Mouse (Mus musculus) c-Kit-positive CD71-positive TER-119-negative erythroid progenitor cells, embryonic 14.5 days (primary cell): ENCODE measurements at regions not wholly inside any gene's neighbourhood (a gene's known extent, or its start where the extent isn't known, plus 50 kb on each side); places are given as distances from the start of the nearest gene placed in this dataset.

ENCODE experiments used
- DNase-seq: peaks from one replicate; pipeline ENCODE4 v3.0.0-alpha.2; 2013; ENCODE audit warnings: low read depth

GRCm38 (mm10) chr1:153962161-153962720 is 62.2 kb upstream of the Teddm2 start:
- DNase-seq: no peak

DNA sequence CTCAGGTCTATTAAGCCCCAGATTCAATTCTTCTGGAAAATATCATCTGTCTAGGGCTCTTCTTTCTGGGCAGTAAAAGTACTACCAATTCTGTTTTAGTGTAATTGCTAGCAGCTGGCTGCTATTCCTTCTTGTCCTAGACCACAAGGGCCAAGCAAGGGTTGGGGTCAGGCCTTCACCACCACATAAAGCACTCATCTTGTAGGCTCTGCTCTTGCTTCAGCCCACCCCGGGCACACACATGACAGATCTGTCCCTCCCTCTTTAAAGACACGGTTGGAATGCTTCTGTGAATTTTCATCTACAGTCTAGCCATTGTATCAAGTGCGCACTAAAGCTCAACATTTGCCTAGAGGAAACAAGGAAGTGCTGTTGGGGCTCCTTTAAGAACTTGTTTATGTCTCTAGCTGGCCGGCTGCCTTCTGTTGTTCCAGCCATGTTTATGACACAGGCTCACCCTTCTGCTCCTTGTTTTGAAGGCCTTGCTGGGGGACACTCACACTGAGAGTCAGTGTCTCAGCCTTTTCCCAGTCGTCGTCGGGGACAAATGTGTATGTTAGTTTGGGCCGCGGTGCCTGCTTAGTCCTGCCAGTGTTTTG is 63.8 kb upstream of the Teddm2 start:
- DNase-seq: no peak

- no peak for DNase-seq
Observed at GRCm38 (mm10) chr1:153969401-153969800, 69.4 kb upstream of the Teddm2 start.

DNA sequence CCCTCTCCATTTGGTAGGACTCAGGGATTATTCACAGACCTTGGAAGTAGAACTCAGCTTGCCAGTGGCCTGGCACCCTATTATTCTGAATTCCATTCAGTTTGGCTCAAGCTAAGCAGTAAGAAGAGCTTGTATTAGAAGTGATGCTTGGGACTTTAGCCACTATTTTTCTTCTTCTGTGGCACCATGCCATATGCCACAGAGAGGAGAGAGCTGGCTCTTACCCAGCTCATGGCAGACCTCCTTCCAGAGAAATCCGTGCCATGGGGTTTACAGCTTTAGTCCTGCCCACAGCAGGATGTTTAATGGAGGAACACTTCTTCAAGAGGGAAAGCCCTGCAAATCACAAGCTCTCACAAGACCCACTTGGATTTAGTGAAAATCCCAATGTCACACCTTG is 74.3 kb upstream of the Teddm2 start:
- no peak for DNase-seq

GRCm38 (mm10) chr1:153977963-153978726 is 78.1 kb upstream of the Teddm2 start:
- no peak for DNase-seq

- no peak for DNase-seq
Observed at GRCm38 (mm10) chr1:153980886-153981285, 80.9 kb upstream of the Teddm2 start.

DNA sequence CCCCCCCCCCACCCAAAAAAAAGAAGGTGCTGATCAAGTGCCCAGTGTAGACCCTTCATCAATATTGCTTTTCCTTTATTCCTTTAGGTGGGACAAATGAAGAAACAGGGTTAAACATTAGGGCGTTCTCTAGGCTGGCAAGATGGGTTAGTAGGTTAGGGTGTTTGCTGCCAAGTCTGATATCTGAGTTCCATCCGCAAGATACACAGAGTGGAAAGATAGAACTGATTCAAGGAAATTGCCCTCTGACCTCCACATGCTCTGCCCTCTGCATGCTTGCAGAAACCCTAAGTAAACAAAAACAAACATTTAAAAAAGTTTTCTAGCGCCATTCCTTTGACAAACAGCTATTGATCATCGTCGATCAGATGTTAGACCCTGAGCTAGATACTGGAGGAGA is 85.6 kb upstream of the Teddm2 start:
- no peak for DNase-seq

GRCm38 (mm10) chr1:153986632-153987031 is 86.6 kb upstream of the Teddm2 start:
- no peak for DNase-seq

DNA sequence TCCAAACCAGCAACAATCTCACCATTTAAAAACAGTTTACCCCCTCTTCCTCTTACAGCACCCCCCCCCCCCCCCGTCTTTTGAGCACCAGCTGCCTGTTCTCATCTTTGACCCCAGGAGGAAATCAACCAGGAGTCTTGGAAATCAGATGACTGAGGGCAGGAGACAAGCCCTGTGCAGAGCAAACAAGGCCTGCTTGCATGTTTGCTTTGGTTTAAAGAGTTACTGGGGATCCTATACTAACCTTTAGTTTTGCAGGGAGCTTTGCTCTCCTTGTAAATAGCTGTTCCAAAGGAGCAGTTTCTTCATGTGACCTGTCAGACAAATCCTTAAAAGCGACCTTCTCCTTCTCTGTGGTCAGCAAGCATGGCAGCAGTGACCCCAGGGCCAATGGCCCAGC is 88.3 kb upstream of the Teddm2 start:
- no peak for DNase-seq

DNA sequence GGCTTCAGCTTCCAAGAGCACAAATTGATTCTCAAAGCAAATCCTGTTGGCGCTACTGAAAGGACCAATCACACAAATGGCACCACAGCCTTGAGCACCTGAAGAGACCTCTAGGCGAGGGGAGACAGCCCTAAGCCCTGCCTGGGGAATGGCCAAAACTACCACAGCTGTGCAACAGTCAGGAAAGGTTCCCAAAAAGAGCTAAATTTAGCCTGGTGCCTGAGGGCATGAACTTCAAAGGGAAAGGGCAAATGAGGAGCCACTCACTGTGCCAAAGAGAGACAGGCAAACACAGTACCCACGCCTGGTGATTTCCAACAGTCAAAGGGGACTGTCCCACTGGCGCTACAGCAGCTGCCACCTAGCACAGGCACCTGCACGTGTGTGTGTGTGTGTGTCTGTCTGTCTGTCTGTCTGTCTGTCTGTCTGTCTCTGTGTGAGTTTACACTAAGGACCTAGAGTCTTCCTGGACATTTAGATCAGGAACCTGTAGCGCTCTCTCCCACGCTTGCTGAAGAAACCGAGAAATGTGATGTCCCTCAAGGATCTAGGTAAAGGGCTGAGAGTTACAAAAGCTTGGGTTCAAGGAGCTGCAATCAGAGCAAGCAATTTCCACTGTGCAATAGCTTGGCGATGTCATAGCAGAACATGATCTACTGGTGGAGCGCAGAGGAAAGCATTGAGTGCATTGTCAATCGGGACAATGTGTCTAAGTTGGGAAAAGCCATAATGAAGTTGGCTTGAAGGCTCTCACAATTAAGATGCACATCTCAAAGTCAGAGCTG is 90.8 kb upstream of the Teddm2 start:
- DNase-seq: no peak

- no peak for DNase-seq
Observed at GRCm38 (mm10) chr1:153992466-153992865, 92.4 kb upstream of the Teddm2 start.

DNA sequence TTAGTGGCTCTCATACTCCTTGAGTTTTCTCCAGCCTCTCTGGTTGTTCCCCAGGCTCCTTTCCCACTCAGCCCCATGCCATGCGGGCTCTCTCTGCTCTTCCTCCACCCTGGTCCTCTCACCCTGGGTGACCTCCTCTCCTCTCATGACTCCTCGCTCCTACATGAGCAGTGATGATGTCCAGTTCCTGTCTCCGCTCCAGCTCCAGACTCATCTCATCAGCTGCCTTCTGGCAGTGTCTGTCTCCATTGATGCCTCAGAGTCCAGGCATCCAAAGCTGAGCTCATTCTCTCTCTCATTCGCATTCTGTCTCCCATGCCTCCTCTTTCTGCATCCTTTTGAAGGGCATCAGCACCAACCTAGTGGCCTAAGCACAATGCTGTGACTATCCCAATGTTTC is 94.8 kb upstream of the Teddm2 start:
- no peak for DNase-seq

DNA sequence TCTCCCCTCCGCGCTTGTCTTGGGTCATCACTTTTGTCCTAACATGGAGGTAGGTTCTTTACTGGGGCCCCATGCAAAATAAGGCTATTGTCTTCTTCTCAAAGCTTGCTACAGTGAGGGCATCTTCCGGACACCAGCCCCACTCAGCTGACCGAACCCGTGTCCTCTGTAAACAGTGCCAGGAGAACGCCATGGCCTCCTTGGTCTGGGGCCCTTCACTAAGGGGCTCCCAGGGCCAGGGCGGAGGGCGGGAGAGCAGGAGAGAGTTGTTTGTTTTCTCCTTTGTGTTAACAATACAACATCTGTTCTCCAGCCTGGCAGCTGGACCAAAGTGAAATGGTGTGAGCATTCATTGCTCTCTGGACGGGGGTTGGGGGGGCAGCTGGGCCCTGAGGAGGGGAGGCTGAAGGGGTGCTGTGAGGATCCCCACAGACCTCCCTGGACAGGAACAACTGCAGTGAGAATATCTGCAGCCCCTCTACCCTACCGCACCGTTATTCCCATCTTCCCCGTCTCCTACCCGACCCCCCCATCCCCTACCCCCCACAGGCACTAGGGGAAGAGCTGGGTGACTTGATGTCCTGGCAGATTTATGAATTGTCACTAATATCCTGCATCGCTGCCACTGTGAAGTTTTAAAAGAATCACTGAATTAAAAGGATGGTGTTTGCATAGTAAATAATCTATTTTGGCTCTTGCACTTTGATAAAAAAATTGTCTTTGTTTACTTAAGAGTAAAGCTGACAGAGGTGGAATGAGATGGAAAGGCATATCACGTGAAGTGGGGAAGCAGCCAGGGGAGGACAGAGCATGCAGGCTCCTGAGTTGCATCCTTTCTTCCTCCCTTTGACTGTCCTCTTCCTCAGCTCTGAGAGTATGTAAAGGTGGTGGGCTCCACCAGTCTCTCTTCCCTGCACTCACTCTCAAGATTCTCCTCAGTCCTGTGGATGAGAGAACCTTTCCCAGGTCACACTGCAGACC is 97.5 kb upstream of the Teddm2 start:
- no peak for DNase-seq

GRCm38 (mm10) chr1:153999776-154000175 is 99.7 kb upstream of the Teddm2 start:
- no peak for DNase-seq

DNA sequence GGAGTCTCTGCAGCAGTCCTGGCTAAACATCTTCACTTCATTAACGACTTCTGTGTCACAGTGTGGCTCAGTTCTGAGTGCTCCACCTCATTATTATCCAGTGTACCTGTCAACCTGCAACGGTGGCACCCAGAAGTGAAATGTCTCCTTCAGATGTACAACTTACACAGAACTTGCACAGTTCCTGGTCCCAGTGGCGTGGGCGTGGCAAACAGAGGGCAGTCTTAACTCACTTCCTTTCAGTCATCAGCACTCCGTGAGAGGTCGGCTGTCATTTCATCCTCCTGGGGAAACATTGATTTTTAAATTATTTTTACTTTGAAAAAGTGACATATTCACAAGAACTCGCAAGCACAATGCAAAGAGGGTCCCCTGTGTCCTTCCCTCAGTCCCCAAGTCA is 103.6 kb upstream of the Teddm2 start:
- no peak for DNase-seq

DNA sequence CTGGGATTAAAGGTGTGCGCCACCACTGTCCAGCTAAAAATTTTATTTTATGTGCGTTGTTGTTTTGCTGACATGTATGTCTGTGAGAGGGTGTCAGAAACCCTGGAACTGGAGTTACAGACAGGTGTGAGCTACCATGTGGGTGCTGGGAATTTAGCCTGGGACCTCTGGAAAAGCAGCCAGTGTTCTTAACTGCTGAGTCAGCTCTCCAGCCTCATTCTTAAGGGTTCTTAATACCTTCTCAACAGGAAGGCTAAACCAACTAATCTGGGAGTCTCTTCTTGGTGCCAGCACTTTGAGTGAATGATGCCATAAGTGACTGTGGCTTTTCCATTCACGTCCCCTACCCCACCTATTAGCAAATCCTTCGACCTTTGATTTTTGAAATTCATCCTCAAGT is 104.6 kb upstream of the Teddm2 start:
- no peak for DNase-seq

- DNase-seq: no peak
Observed at GRCm38 (mm10) chr1:154006055-154006454, 106.0 kb upstream of the Teddm2 start.

GRCm38 (mm10) chr1:154007440-154007839 is 107.4 kb upstream of the Teddm2 start:
- peak; percentile 19 for DNase-seq

- DNase-seq: no peak
Observed at GRCm38 (mm10) chr1:154008593-154009310, 108.7 kb upstream of the Teddm2 start.

- no peak for DNase-seq
Observed at GRCm38 (mm10) chr1:154010681-154011080, 110.7 kb upstream of the Teddm2 start.

GRCm38 (mm10) chr1:154016516-154016915 is 116.5 kb upstream of the Teddm2 start:
- no peak for DNase-seq
